Mouse (Mus musculus) brain, embryonic 14.5 days (tissue): Measurements from ENCODE around the gene Mall. TPM values are rescaled to one million over a fixed set of nuclear protein-coding genes. Genes with fewer than 3 reads are reported as not detected.

Experiments used
- DNase-seq: peaks from one replicate; pipeline ENCODE4 v3.0.0-alpha.2; 2011; ENCODE audit warnings: low read depth
- CTCF ChIP-seq: fragments of 200-500 bp; IDR thresholded peaks from 2 replicates; pipeline ENCODE4 v1.5.1; 2012; ENCODE audit warnings: inconsistent platforms, mild to moderate bottlenecking, moderate library complexity, borderline replicate concordance; ENCODE audit not compliant: insufficient read depth, insufficient read length; ENCODE audit errors: extremely low read depth
- POLR2A ChIP-seq: fragments of 200-500 bp; IDR thresholded peaks from 2 replicates; pipeline ENCODE4 v1.6.1; 2012; ENCODE audit warnings: mild to moderate bottlenecking, inconsistent platforms, borderline replicate concordance; ENCODE audit not compliant: poor library complexity, insufficient read depth, insufficient read length, severe bottlenecking; ENCODE audit errors: extremely low read depth
- polyA plus RNA-seq: library from polyadenylated mRNA; depleted of rRNA; stranded (reverse); fragments of >200 nt; gene quantifications from 2 replicates; pipeline ENCODE4 v1.2.3, GENCODE M21; 2012; rRNA removed

The Mall gene
- polyA plus RNA-seq, 1 experiment: 1.6 TPM

- peak; percentile 3 for DNase-seq
Measured at GRCm38 (mm10) chr2:127656086-127656720, 73.5 kb downstream of the Mall start, which contains the start of gene Mal. TSS of gene Mal (minus strand) at chr2:127656695.

DNA sequence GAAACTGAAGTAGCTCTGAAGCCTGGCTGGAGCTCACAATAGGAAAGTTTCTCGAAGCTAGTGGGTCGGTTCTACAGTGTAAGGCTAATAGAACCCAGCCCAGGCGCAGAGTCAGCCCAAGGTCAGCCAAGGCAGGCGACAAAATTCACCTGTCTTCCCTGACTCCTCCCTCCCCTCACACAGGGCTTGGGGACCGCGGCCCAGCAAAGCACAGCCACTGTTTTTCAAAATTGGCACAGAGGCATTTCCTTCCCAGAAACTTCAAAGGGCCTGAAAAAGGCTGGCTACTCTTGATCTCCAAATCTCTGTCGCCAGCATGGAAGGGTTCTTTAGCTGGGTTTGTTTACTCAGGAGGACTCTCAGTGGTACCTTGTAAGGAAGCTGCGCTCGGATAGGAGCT lies 74.3 kb downstream of the Mall start:
- peak; percentile 2 for DNase-seq
- TF ChIP-seq POLR2A (no peak), CTCF (no peak)

More at GRCm38 (mm10) chr2:127656086-127656720, 73.5 kb downstream of the Mall start, which contains the start of gene Mal:
- no peak for TF ChIP-seq CTCF
- TF ChIP-seq POLR2A: no peak

DNA sequence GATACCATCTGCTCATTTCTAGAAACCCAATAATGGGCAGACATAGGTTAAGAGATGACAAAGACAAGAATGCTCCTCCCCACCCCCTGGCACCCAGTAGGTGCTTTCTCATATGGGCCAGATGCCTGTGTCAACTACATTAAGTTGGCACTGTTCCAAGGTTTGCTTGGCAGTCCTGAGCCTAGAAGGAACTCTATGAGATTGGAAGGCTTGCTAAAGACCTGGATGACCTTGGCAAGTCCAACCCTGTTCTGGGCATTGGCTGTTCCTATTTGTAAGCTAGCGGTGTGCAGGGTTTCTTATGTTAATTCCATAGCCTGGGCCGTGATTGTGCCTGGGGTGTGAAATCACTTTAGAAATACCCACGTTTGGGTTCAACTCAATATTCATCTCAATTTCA lies 74.9 kb downstream of the Mall start:
- TF ChIP-seq POLR2A (no peak), CTCF (no peak)
- DNase-seq: peak; percentile 1

Other genes starting within 250 kb of the Mall start
- gene Kcnip3, start 207.8 kb downstream of the Mall start, polyA plus RNA-seq: 15.2 and 15.5 TPM in 2 replicates
- gene Prom2, start 188.5 kb downstream of the Mall start, polyA plus RNA-seq: 0.42 and 0.59 TPM in 2 replicates
- 9.3 and 9.9 TPM in 2 replicates for gene Zfp661, start 142.8 kb downstream of the Mall start, polyA plus RNA-seq
- gene Mrps5, start 142.7 kb downstream of the Mall start, polyA plus RNA-seq: 129 and 157 TPM in 2 replicates
- gene Mal, start 73.2 kb downstream of the Mall start, polyA plus RNA-seq: 0.68 and 1.0 TPM in 2 replicates
- 19.0 and 19.8 TPM in 2 replicates for gene Nphp1, start 59.0 kb upstream of the Mall start, polyA plus RNA-seq
- 36.1 and 51.9 TPM in 2 replicates for gene Mtln, start 62.6 kb upstream of the Mall start, polyA plus RNA-seq
- gene Bub1, start 101.9 kb upstream of the Mall start, polyA plus RNA-seq: 10.6 and 16.2 TPM in 2 replicates
- 0.04 and 0.05 TPM in 2 replicates for gene Acoxl, start 108.9 kb upstream of the Mall start, polyA plus RNA-seq